Mouse (Mus musculus): ENCODE measurements around the gene Phc2. TPM values are rescaled to one million over a fixed set of nuclear protein-coding genes. Genes with fewer than 3 reads are reported as not detected.

Gene Phc2
- total and polyA plus RNA-seq, 3 experiments: 23.7 to 65.5 TPM; not detected in 1

DNA sequence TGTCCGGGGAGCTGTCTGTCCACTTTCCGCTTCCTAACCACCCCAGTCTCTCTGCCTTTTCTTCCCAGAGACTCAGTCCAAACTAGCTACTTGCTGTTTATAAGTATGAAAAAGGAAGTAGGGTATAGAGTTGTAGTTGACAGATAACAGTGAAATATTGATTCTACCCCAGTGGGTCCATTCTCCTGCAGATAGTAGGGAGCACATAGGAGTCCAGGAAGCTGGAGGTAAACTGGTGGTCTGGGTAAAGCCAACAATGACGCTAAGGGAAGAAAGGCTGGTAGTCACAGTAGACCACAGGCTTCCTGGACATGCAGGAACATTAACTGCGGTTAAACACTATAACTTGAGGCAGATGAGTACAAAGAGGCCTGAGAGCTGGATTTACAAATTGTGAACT lies 36.7 kb downstream of the Phc2 start:
- Histone ChIP-seq H3K4me1 (ENCODE audit: control insufficient read depth in 1 of 2, insufficient read depth in 2 of 2, low read length in 2 of 2) (peaks cover 3 to 37% of the 10 kb centered on the region in 2 experiments; a peak in 3 of 4 replicates), H3K9me3 (replicated peaks; ENCODE audit: insufficient read depth, low read length) (no peaks in the 10 kb centered on the region), H3K9ac (ENCODE audit: control insufficient read depth, low read depth, low read length, poor library complexity, severe bottlenecking) (no peak overlapping the region), H3K4me3 (ENCODE audit: control insufficient read depth in 1 of 2, insufficient read depth in 1 of 2, low read depth in 2 of 2, low read length in 2 of 2) (no peak overlapping the region), H3K36me3 (ENCODE audit: control insufficient read depth in 1 of 2, insufficient read depth in 2 of 2, low read length in 2 of 2) (peaks cover 0 to 21% of the 10 kb centered on the region in 2 experiments; a peak in 2 of 4 replicates), H3K27ac (ENCODE audit: control insufficient read depth, low read depth, low read length) (no peak overlapping the region), H3K79me2 (ENCODE audit: control insufficient read depth, insufficient read depth, low read length, poor library complexity) (no peaks in the 10 kb centered on the region), H3K27me3 (ENCODE audit: control insufficient read depth in 1 of 2, insufficient read depth in 2 of 2, low read length in 2 of 2) (no peaks in the 10 kb centered on the region)
- peak; percentile 49 for DNase-seq (ENCODE audit: low read depth, low spot score)
- TF ChIP-seq BHLHE40 (IDR thresholded peaks at IDR 0.05; ENCODE audit: borderline replicate concordance, low read depth, low read length): no peak
- TF ChIP-seq GATA1 (IDR thresholded peaks at IDR 0.05; ENCODE audit: low read depth, low read length): peak; percentile 57; the same call in 1 of the 2 replicates
- no peak for TF ChIP-seq ETS1 (IDR thresholded peaks at IDR 0.05; ENCODE audit: low read depth, low read length)
- TF ChIP-seq MAFK (IDR thresholded peaks at IDR 0.05; ENCODE audit: borderline replicate concordance, low read depth, low read length): no peak
- TF ChIP-seq HCFC1 (IDR thresholded peaks at IDR 0.05; ENCODE audit: low read depth, low read length): no peak
- TF ChIP-seq JUND (IDR thresholded peaks at IDR 0.05; ENCODE audit: low read depth, low read length): no peak
- TF ChIP-seq EP300 (IDR thresholded peaks at IDR 0.05; ENCODE audit: low read depth in 1 of 2, low read length in 2 of 2): peak; percentile 29 to 37; a peak in 2 of 4 replicates
- no peak for TF ChIP-seq MAX (IDR thresholded peaks at IDR 0.05; ENCODE audit: low read length)
- no peak for TF ChIP-seq UBTF (IDR thresholded peaks at IDR 0.05; ENCODE audit: borderline replicate concordance, insufficient read depth, low read depth, low read length)
- TF ChIP-seq NRF1 (IDR thresholded peaks at IDR 0.05; ENCODE audit: insufficient read depth, low read depth, low read length, poor library complexity, severe bottlenecking): no peak
- 0 out of 2 replicates have a peak, but pooled peaks have one; percentile 10 for TF ChIP-seq TCF12 (IDR thresholded peaks at IDR 0.05; ENCODE audit: low read depth, low read length)
- no peak for TF ChIP-seq MEF2A (IDR thresholded peaks at IDR 0.05; ENCODE audit: extremely low read depth, insufficient replicate concordance, low read depth, low read length, poor library complexity, severe bottlenecking)
- no peak for TF ChIP-seq ZMIZ1 (IDR thresholded peaks at IDR 0.05; ENCODE audit: low read depth, low read length)
- TF ChIP-seq CHD1 (IDR thresholded peaks at IDR 0.05; ENCODE audit: low read depth, low read length): no peak
- TF ChIP-seq RCOR1 (IDR thresholded peaks at IDR 0.05; ENCODE audit: low read depth, low read length): no peak
- no peak for TF ChIP-seq MAZ (IDR thresholded peaks at IDR 0.05; ENCODE audit: low read depth, low read length)
- 0 out of 2 replicates have a peak, but pooled peaks have one; percentile 35 for TF ChIP-seq SIN3A (IDR thresholded peaks at IDR 0.05; ENCODE audit: low read length)
- no peak for TF ChIP-seq USF2 (IDR thresholded peaks at IDR 0.05; ENCODE audit: borderline replicate concordance in 1 of 2, insufficient read depth in 1 of 2, low read depth in 1 of 2, low read length in 2 of 2)

Data from MEL (cell line).